Comparison of ENCODE assay signal across 23 mouse cellular contexts in genomic region chr17:27726527-27726926, GRCm38 (mm10). TPM values are rescaled to one million over a fixed set of nuclear protein-coding genes. Genes with fewer than 3 reads are reported as not detected.
DNase-seq lines count a peak whose midpoint lies in the region; ATAC-seq and TF ChIP-seq lines count a peak whose summit lies in the region.
"Had no signal": no experiment of that assay in that cellular context is flagged by ENCODE, and none has a peak within 500 bp of the region (broad histone marks: within the 10 kb centered on the region; RNA-seq: fewer than 3 reads in every experiment).

No protein-coding gene starts in this region.

- no peaks in the 10 kb centered on the region for H3K9me3 ChIP-seq in E14TG2a.4 (ENCODE audit: low read length)
- H3K9me3 ChIP-seq in intestine, embryonic 15.5 days: no peaks in the 10 kb centered on the region
- peaks cover 2% of the 10 kb centered on the region; the same call in 1 of the 2 replicates for H3K9me3 ChIP-seq in limb, embryonic 11.5 days (ENCODE audit: control insufficient read depth, low read length)
- H3K9me3 ChIP-seq in stomach, embryonic 14.5 days (ENCODE audit: control insufficient read depth, low read depth, low read length): no peaks in the 10 kb centered on the region; the same call in 1 of the 2 replicates
- H3K9me3 ChIP-seq: embryonic facial prominence, embryonic 15.5 days; forebrain, embryonic 12.5 days; hindbrain, embryonic 15.5 days had no signal

- no peak overlapping the region for H3K9ac ChIP-seq in intestine, embryonic 15.5 days
- H3K9ac ChIP-seq in limb, embryonic 11.5 days (ENCODE audit: low read length): no peak overlapping the region
- no peak overlapping the region for H3K9ac ChIP-seq in stomach, embryonic 14.5 days (replicated peaks; ENCODE audit: low read depth, low read length)
- H3K9ac ChIP-seq: embryonic facial prominence, embryonic 15.5 days; hindbrain, embryonic 15.5 days had no signal

- TF ChIP-seq CTCF in E14TG2a.4 (conservative IDR thresholded peaks at IDR 0.05; ENCODE audit: low read length): no peak

- H3K4me1 ChIP-seq in E14TG2a.4 (replicated peaks; ENCODE audit: low read depth, low read length): peaks cover 37% of the 10 kb centered on the region
- peaks cover 19% of the 10 kb centered on the region for H3K4me1 ChIP-seq in intestine, embryonic 15.5 days (replicated peaks)
- peaks cover 23% of the 10 kb centered on the region for H3K4me1 ChIP-seq in limb, embryonic 11.5 days (ENCODE audit: control insufficient read depth, insufficient read depth, low read length)
- H3K4me1 ChIP-seq in stomach, embryonic 14.5 days (ENCODE audit: control insufficient read depth, insufficient read depth, low read length): peaks cover 17% of the 10 kb centered on the region

- no peak overlapping the region for H3K27ac ChIP-seq in intestine, embryonic 15.5 days
- H3K27ac ChIP-seq in limb, embryonic 11.5 days (replicated peaks; ENCODE audit: low read depth, low read length): no peak overlapping the region; the same call in 1 of the 2 replicates
- no peak overlapping the region for H3K27ac ChIP-seq in stomach, embryonic 14.5 days (ENCODE audit: low read length)
- H3K27ac ChIP-seq: embryonic facial prominence, embryonic 15.5 days; forebrain, embryonic 12.5 days; hindbrain, embryonic 15.5 days had no signal

- peak; percentile 52; the same call in 1 of the 2 replicates for ATAC-seq in intestine, embryonic 15.5 days
- ATAC-seq in limb, embryonic 11.5 days (ENCODE audit: insufficient number of reproducible peaks, low FRiP score, low TSS enrichment, low read depth): no peak
- 0 out of 2 replicates have a peak, but pooled peaks have one; percentile 5 for ATAC-seq in stomach, embryonic 14.5 days (ENCODE audit: insufficient number of reproducible peaks, insufficient read depth, low FRiP score, low read depth)
- ATAC-seq in erythroblast, adult 5-6 weeks (replicated peaks; ENCODE audit: low FRiP score, poor library complexity, severe bottlenecking): no peak
- ATAC-seq: forebrain, embryonic 16.5 days had no signal

- H3K4me3 ChIP-seq in E14TG2a.4 (replicated peaks; ENCODE audit: low read length): peak overlapping the region; percentile 37; the same call in 1 of the 2 replicates
- no peak overlapping the region for H3K4me3 ChIP-seq in intestine, embryonic 15.5 days (replicated peaks)
- no peak overlapping the region; the same call in 1 of the 2 replicates for H3K4me3 ChIP-seq in limb, embryonic 11.5 days (ENCODE audit: low read depth, low read length)
- H3K4me3 ChIP-seq in stomach, embryonic 14.5 days (ENCODE audit: low read depth, low read length): no peak overlapping the region
- H3K4me3 ChIP-seq: embryonic facial prominence, embryonic 15.5 days; forebrain, embryonic 12.5 days; hindbrain, embryonic 15.5 days had no signal

- no peaks in the 10 kb centered on the region for H3K36me3 ChIP-seq in E14TG2a.4 (ENCODE audit: insufficient read depth, low read length)
- H3K36me3 ChIP-seq in intestine, embryonic 15.5 days: no peaks in the 10 kb centered on the region
- no peaks in the 10 kb centered on the region for H3K36me3 ChIP-seq in limb, embryonic 11.5 days (ENCODE audit: control insufficient read depth, insufficient read depth, low read length)
- H3K36me3 ChIP-seq in stomach, embryonic 14.5 days (ENCODE audit: control insufficient read depth, insufficient read depth, low read length): no peaks in the 10 kb centered on the region
- H3K36me3 ChIP-seq: embryonic facial prominence, embryonic 15.5 days; forebrain, embryonic 12.5 days; hindbrain, embryonic 15.5 days had no signal

- 33% methylated on average over 7 of the region's 7 CpGs for WGBS in intestine, embryonic 15.5 days
- WGBS in limb, embryonic 11.5 days: 33% methylated on average over 7 of the region's 7 CpGs
- 34% methylated on average over 7 of the region's 7 CpGs for WGBS in stomach, embryonic 14.5 days

- H3K27me3 ChIP-seq in E14TG2a.4 (ENCODE audit: insufficient read depth, low read length): peaks cover 20% of the 10 kb centered on the region
- no peaks in the 10 kb centered on the region for H3K27me3 ChIP-seq in intestine, embryonic 15.5 days (replicated peaks)
- H3K27me3 ChIP-seq in limb, embryonic 11.5 days (ENCODE audit: control insufficient read depth, insufficient read depth, low read length): no peaks in the 10 kb centered on the region
- no peaks in the 10 kb centered on the region for H3K27me3 ChIP-seq in stomach, embryonic 14.5 days (ENCODE audit: control insufficient read depth, insufficient read depth, low read length)
- H3K27me3 ChIP-seq: embryonic facial prominence, embryonic 15.5 days; hindbrain, embryonic 15.5 days had no signal

- H3K4me2 ChIP-seq in intestine, embryonic 15.5 days (replicated peaks): no peak overlapping the region
- H3K4me2 ChIP-seq in limb, embryonic 11.5 days (ENCODE audit: low read depth, severe bottlenecking): peak overlapping the region; percentile 18; the same call in 1 of the 2 replicates
- H3K4me2 ChIP-seq in stomach, embryonic 14.5 days (replicated peaks; ENCODE audit: low read depth, low read length): peak overlapping the region; percentile 27
- H3K4me2 ChIP-seq: embryonic facial prominence, embryonic 15.5 days; hindbrain, embryonic 15.5 days had no signal

- DNase-seq in limb, embryonic 11.5 days (ENCODE audit: low spot score): peak; percentile 44
- DNase-seq in right cerebral cortex, adult 18-20 months: no peak
- DNase-seq in MN1 (ENCODE audit: low spot score): no peak
- no peak for DNase-seq in thymus, postnatal 4 days
- DNase-seq: adrenal gland, adult 8-10 months; adrenal gland, postnatal 36 days; cerebellum, adult 2 months; cerebellum, postnatal 10 days; gastrocnemius, postnatal 10 days; heart, postnatal 10 days had no signal

RNA-seq across cellular contexts. Expression of gene Spdef, which starts 2.2 kb away (rescaled TPM):
- polyA plus RNA-seq in intestine, embryonic 15.5 days (2015; fragmentation: Nextera tagmentation; extraction: Ambion mirVana): 14.1 and 17.1 TPM in 2 replicates
- polyA plus RNA-seq in limb, embryonic 11.5 days (2014; fragmentation: Nextera tagmentation; extraction: Ambion mirVana): 0.24 and 0.27 TPM in 2 replicates
- polyA plus RNA-seq in stomach, embryonic 14.5 days (2014; fragmentation: Nextera tagmentation; extraction: Ambion mirVana): 13.8 and 18.1 TPM in 2 replicates
- not detected in 2 replicates for total RNA-seq in erythroblast, adult 5-6 weeks (2015; ENCODE audit: low replicate concordance)
- total RNA-seq in erythroblast, adult 5-6 weeks (2017; ENCODE audit: low replicate concordance): not detected in 2 replicates
- total RNA-seq: CH12.LX; ES-E14; granulocyte monocyte progenitor cell, adult 5-6 weeks; hematopoietic stem cell, adult 5-6 weeks had no signal
- polyA plus RNA-seq: embryonic facial prominence, embryonic 11.5 days had no signal

Comparison
In these comparisons a context has a peak if more than half of its experiments do, and no peak if none do; other contexts are left out.
1. ATAC-seq: peak in intestine, embryonic 15.5 days (single experiment) and stomach, embryonic 14.5 days (single experiment); none in limb, embryonic 11.5 days (single experiment) and erythroblast, adult 5-6 weeks (single experiment).
2. RNA of gene Spdef, which starts 2.2 kb away (polyA plus RNA-seq): 14.1 to 17.1 TPM in intestine, embryonic 15.5 days and 13.8 to 18.1 TPM in stomach, embryonic 14.5 days; 0.24 to 0.27 TPM in limb, embryonic 11.5 days; every median in the first group is over 10 times any median in the second.